Mouse (Mus musculus) embryonic facial prominence, embryonic 15.5 days (tissue): ENCODE measurements around the gene Atp2c2. TPM values are rescaled to one million over a fixed set of nuclear protein-coding genes. Genes with fewer than 3 reads are reported as not detected.

ENCODE experiments used
- ATAC-seq: fragments of 200-750 bp; cut with Nextera tagmentation; 2 replicates; pipeline ENCODE4 v1.8.0; 2017; ENCODE audit warnings: low read depth, moderate TSS enrichment; ENCODE audit not compliant: insufficient number of reproducible peaks, low FRiP score, low TSS enrichment
- H3K27ac ChIP-seq: fragments of 300-500 bp; sonication (generic); replicated peaks from 2 replicates; pipeline ENCODE4 v1.5.1; 2015; ENCODE audit warnings: mild to moderate bottlenecking, inconsistent platforms
- H3K27me3 ChIP-seq: fragments of 300-500 bp; sonication (generic); 2 replicates; pipeline ENCODE4 v1.6.1; 2015; ENCODE audit warnings: inconsistent platforms
- H3K36me3 ChIP-seq: fragments of 300-500 bp; sonication (generic); 2 replicates; pipeline ENCODE4 v1.6.1; 2015; ENCODE audit warnings: mild to moderate bottlenecking, inconsistent platforms
- H3K4me1 ChIP-seq: fragments of 300-500 bp; sonication (generic); 2 replicates; pipeline ENCODE4 v1.6.1; 2015; ENCODE audit warnings: inconsistent platforms
- H3K4me2 ChIP-seq: fragments of 300-500 bp; sonication (generic); replicated peaks from 2 replicates; pipeline ENCODE4 v1.6.1; 2015; ENCODE audit warnings: mild to moderate bottlenecking, inconsistent platforms
- H3K4me3 ChIP-seq: fragments of 300-500 bp; sonication (generic); replicated peaks from 2 replicates; pipeline ENCODE4 v1.5.1; 2015; ENCODE audit warnings: mild to moderate bottlenecking, inconsistent platforms
- H3K9ac ChIP-seq: fragments of 300-500 bp; sonication (generic); 2 replicates; pipeline ENCODE4 v1.6.1; 2015; ENCODE audit warnings: inconsistent platforms
- H3K9me3 ChIP-seq: fragments of 300-500 bp; sonication (generic); replicated peaks from 2 replicates; pipeline ENCODE4 v1.6.1; 2016; ENCODE audit warnings: inconsistent platforms
- WGBS: fragments of 180-500 bp; shearing (Covaris S2); methylation state at CpG from one replicate; pipeline ENCODE4 v1.1.7; 2015; 5-methylcytosine and 5-hydroxymethylcytosine counted together
- polyA plus RNA-seq: library from polyadenylated mRNA; unstranded; fragments of >200 nt; fragmentation: Nextera tagmentation; extraction: Ambion mirVana; gene quantifications from 2 replicates; pipeline ENCODE4 v1.2.1, GENCODE M21; 2015

Gene Atp2c2
- 4.6 and 6.5 TPM in 2 replicates for polyA plus RNA-seq

GRCm38 (mm10) chr8:119699549-119700134 is at the start of gene Atp2c2:
Atp2c2 (plus strand) TSS chr8:119700009.
- no peak for ATAC-seq
- H3K27me3 ChIP-seq: peaks cover 46% of the 10 kb centered on the region
- 2% methylated on average over 26 of the region's 26 CpGs for WGBS
- no peaks in the 10 kb centered on the region for H3K36me3 ChIP-seq
- H3K9me3 ChIP-seq: no peaks in the 10 kb centered on the region
- H3K4me1 ChIP-seq: peaks cover 24% of the 10 kb centered on the region
- peak within 1 kb of the TSS; percentile 31 for H3K4me3 ChIP-seq
- peak within 1 kb of the TSS; percentile 47 for H3K4me2 ChIP-seq
- no peak within 1 kb of the TSS for H3K9ac ChIP-seq
- no peak within 1 kb of the TSS for H3K27ac ChIP-seq

GRCm38 (mm10) chr8:119651324-119651723 is 48.5 kb upstream of the Atp2c2 start:
- WGBS: 30% methylated on average over 2 of the region's 2 CpGs
- Histone ChIP-seq H3K4me1 (peaks cover 7% of the 10 kb centered on the region; the same call in 1 of the 2 replicates), H3K4me2 (no peak overlapping the region), H3K27ac (no peak overlapping the region), H3K27me3 (no peaks in the 10 kb centered on the region), H3K36me3 (no peaks in the 10 kb centered on the region), H3K9ac (no peak overlapping the region), H3K4me3 (no peak overlapping the region), H3K9me3 (no peaks in the 10 kb centered on the region)
- no peak for ATAC-seq

GRCm38 (mm10) chr8:119656709-119657464 is 42.9 kb upstream of the Atp2c2 start:
- no peak for ATAC-seq
- H3K9me3 ChIP-seq: no peaks in the 10 kb centered on the region
- no peaks in the 10 kb centered on the region for H3K27me3 ChIP-seq
- no peak overlapping the region for H3K4me3 ChIP-seq
- no peaks in the 10 kb centered on the region for H3K36me3 ChIP-seq
- no peak overlapping the region for H3K9ac ChIP-seq
- 53% methylated on average over 5 of the region's 5 CpGs for WGBS
- H3K4me1 ChIP-seq: peaks cover 17% of the 10 kb centered on the region
- no peak overlapping the region for H3K27ac ChIP-seq
- no peak overlapping the region for H3K4me2 ChIP-seq

GRCm38 (mm10) chr8:119661081-119661480 is 38.7 kb upstream of the Atp2c2 start:
- Histone ChIP-seq H3K4me3 (no peak overlapping the region), H3K27me3 (peaks cover 5% of the 10 kb centered on the region; the same call in 1 of the 2 replicates), H3K4me1 (peaks cover 19% of the 10 kb centered on the region), H3K4me2 (no peak overlapping the region), H3K9ac (no peak overlapping the region), H3K27ac (no peak overlapping the region), H3K36me3 (no peaks in the 10 kb centered on the region), H3K9me3 (no peaks in the 10 kb centered on the region)
- 13% methylated on average over 9 of the region's 9 CpGs for WGBS
- ATAC-seq: 0 out of 2 replicates have a peak, but pooled peaks have one; percentile 5

- no peaks in the 10 kb centered on the region for H3K9me3 ChIP-seq
- no peak overlapping the region for H3K4me3 ChIP-seq
- peaks cover 5% of the 10 kb centered on the region for H3K27me3 ChIP-seq
- ATAC-seq: no peak
- WGBS: 71% methylated on average over 6 of the region's 6 CpGs
- H3K27ac ChIP-seq: no peak overlapping the region
- H3K36me3 ChIP-seq: no peaks in the 10 kb centered on the region
- H3K4me1 ChIP-seq: peaks cover 24% of the 10 kb centered on the region
- H3K4me2 ChIP-seq: no peak overlapping the region
- no peak overlapping the region for H3K9ac ChIP-seq
Measured at GRCm38 (mm10) chr8:119661892-119662291, 37.9 kb upstream of the Atp2c2 start.

GRCm38 (mm10) chr8:119663440-119663839 is 36.4 kb upstream of the Atp2c2 start:
- Histone ChIP-seq H3K27ac (no peak overlapping the region), H3K36me3 (no peaks in the 10 kb centered on the region), H3K27me3 (peaks cover 5% of the 10 kb centered on the region), H3K4me3 (no peak overlapping the region), H3K4me2 (no peak overlapping the region), H3K9ac (no peak overlapping the region), H3K4me1 (peaks cover 24% of the 10 kb centered on the region), H3K9me3 (no peaks in the 10 kb centered on the region)
- 60% methylated on average over 11 of the region's 11 CpGs for WGBS
- no peak for ATAC-seq

- H3K27me3 ChIP-seq: peaks cover 5% of the 10 kb centered on the region
- H3K36me3 ChIP-seq: no peaks in the 10 kb centered on the region
- ATAC-seq: no peak
- H3K4me3 ChIP-seq: no peak overlapping the region
- H3K9ac ChIP-seq: no peak overlapping the region
- H3K27ac ChIP-seq: no peak overlapping the region
- no peak overlapping the region for H3K4me2 ChIP-seq
- H3K4me1 ChIP-seq: peaks cover 24% of the 10 kb centered on the region
- H3K9me3 ChIP-seq: no peaks in the 10 kb centered on the region
- 65% methylated on average over 6 of the region's 6 CpGs for WGBS
Measured at GRCm38 (mm10) chr8:119665270-119665669, 34.5 kb upstream of the Atp2c2 start.

- Histone ChIP-seq H3K9me3 (no peaks in the 10 kb centered on the region), H3K36me3 (no peaks in the 10 kb centered on the region), H3K27me3 (peaks cover 5% of the 10 kb centered on the region), H3K4me2 (peak within 1 kb of the TSS; percentile 11; the same call in 1 of the 2 replicates), H3K4me1 (peaks cover 23% of the 10 kb centered on the region), H3K27ac (no peak within 1 kb of the TSS), H3K9ac (no peak within 1 kb of the TSS), H3K4me3 (no peak within 1 kb of the TSS)
- WGBS: 18% methylated on average over 14 of the region's 14 CpGs
- no peak for ATAC-seq
Measured at GRCm38 (mm10) chr8:119666219-119666951, 33.4 kb upstream of the Atp2c2 start, which contains the start of gene Wfdc1. Wfdc1 (plus strand) TSS chr8:119666365.

GRCm38 (mm10) chr8:119668447-119668846 is 31.4 kb upstream of the Atp2c2 start:
- Histone ChIP-seq H3K9ac (no peak overlapping the region), H3K9me3 (no peaks in the 10 kb centered on the region), H3K27ac (no peak overlapping the region), H3K4me3 (no peak overlapping the region), H3K4me1 (peaks cover 21% of the 10 kb centered on the region), H3K27me3 (peaks cover 5% of the 10 kb centered on the region), H3K36me3 (no peaks in the 10 kb centered on the region), H3K4me2 (no peak overlapping the region)
- WGBS: 57% methylated on average over 9 of the region's 9 CpGs
- no peak for ATAC-seq

GRCm38 (mm10) chr8:119669284-119669683 is 30.5 kb upstream of the Atp2c2 start:
- no peaks in the 10 kb centered on the region for H3K36me3 ChIP-seq
- ATAC-seq: no peak
- WGBS: 57% methylated on average over 12 of the region's 12 CpGs
- no peak overlapping the region for H3K27ac ChIP-seq
- no peak overlapping the region for H3K9ac ChIP-seq
- peaks cover 5% of the 10 kb centered on the region for H3K27me3 ChIP-seq
- H3K4me1 ChIP-seq: peaks cover 21% of the 10 kb centered on the region
- no peak overlapping the region for H3K4me3 ChIP-seq
- H3K4me2 ChIP-seq: no peak overlapping the region
- H3K9me3 ChIP-seq: no peaks in the 10 kb centered on the region

GRCm38 (mm10) chr8:119670419-119671091 is 29.3 kb upstream of the Atp2c2 start:
- peaks cover 5% of the 10 kb centered on the region for H3K27me3 ChIP-seq
- H3K27ac ChIP-seq: peak overlapping the region; percentile 58; the same call in 1 of the 2 replicates
- H3K4me2 ChIP-seq: 0 out of 2 replicates have a peak overlapping the region, but pooled peaks have one; percentile 24
- H3K4me3 ChIP-seq: no peak overlapping the region
- WGBS: 35% methylated on average over 16 of the region's 16 CpGs
- H3K9ac ChIP-seq: no peak overlapping the region
- H3K4me1 ChIP-seq: peaks cover 17% of the 10 kb centered on the region
- ATAC-seq: no peak
- no peaks in the 10 kb centered on the region for H3K36me3 ChIP-seq
- no peaks in the 10 kb centered on the region for H3K9me3 ChIP-seq
